Mouse (Mus musculus) gastrocnemius, adult 18-20 months (tissue): Measurements from ENCODE around the gene Celsr2. TPM values are rescaled to one million over a fixed set of nuclear protein-coding genes. Genes with fewer than 3 reads are reported as not detected.
A peak's percentile ranks its signal among the peaks of the same experiment; 100 is the strongest.

Experiments
- DNase-seq: peaks from one replicate; pipeline ENCODE4 v3.0.0; 2021; ENCODE audit warnings: low spot score
- total RNA-seq, 2 experiments: library from RNA; stranded (reverse); gene quantifications; 2 replicates each; pipeline ENCODE4 v1.2.3; 2021

Celsr2 gene
- total RNA-seq, 2 experiments from 2014 or later: 10.0 to 11.6 TPM

- DNase-seq: no peak
Observed at GRCm38 (mm10) chr3:108413634-108414360, 1.6 kb downstream of the Celsr2 start.

GRCm38 (mm10) chr3:108411754-108412121 is 3.6 kb downstream of the Celsr2 start:
- DNase-seq: no peak

GRCm38 (mm10) chr3:108411026-108411753 is 4.2 kb downstream of the Celsr2 start:
- DNase-seq: no peak

DNA sequence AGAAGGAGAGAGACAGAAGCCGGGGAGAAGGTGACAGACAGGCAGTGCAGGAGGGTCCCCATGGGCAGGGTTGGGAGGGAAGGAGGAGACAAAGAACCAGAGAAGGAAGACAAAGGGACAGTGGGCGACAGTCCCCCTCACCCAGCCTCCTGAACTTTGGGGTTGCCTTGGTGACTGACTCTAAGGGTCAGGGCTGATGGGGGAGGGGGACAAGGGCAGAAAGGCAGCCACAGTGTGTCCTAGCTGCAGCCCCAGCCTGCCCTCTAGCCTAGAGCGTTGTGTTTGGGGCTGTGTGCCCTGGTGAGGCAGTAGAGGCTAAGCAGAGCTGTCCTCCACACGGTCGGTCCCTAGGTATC is 5.0 kb downstream of the Celsr2 start:
- no peak for DNase-seq

DNA sequence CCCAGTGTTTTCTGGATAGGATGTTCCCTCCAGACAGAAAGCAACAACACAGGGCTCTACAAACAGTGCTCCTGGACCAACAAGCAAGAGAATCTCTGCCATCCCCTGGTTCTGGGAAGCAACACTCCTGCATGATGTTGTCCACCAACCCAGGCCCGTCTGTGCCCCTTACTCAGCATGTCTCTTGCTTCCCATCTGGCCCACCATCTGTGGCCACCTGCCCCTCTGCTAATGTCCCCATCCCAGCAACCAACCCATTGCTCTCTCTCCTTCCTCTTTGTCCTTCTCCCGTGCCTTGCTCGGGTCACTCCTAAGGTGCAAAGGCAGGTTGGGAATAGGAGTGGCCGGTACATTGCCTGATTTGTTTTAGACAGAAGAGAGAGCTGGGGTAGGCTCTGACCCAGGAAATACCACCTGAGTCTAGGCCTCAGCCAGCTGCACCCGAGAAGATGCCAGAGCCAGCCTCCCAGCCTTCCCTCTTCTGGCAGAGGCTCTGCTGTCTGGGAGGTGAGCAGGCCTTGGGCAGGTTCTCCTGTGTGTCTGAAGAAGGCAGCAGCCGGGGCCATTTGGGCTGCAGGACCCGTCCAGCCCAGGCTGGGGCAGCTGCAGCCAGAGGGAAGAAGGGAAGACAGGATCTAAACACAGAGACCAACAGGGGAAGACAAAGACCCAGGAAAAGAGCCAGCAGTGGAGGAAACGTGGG is 5.5 kb downstream of the Celsr2 start:
- no peak for DNase-seq

DNA sequence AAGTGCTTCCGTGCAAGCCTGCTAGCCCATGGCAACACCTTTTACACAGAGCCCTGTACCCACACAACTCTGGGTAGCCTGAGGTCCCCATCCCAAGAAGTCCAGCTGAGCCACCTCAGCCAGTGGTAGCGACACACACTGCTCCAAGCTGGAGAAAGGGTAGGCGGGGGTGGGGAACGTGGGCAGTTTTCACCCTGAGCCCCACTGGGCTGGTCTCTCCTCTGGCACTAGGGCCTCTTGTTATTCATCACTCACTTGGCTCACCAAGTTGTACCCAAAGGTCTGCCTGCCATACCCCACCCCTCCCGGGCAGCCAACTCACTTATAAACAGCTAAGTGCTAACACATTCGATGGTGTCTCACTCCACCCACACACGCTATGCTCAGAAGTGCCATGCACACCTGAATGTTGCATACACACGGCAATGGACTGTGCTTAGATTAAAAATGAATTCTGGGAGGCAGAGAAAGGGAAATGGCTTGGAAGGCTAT is 6.8 kb downstream of the Celsr2 start:
- no peak for DNase-seq

GRCm38 (mm10) chr3:108406306-108406885 is 9.0 kb downstream of the Celsr2 start:
- DNase-seq: no peak

DNA sequence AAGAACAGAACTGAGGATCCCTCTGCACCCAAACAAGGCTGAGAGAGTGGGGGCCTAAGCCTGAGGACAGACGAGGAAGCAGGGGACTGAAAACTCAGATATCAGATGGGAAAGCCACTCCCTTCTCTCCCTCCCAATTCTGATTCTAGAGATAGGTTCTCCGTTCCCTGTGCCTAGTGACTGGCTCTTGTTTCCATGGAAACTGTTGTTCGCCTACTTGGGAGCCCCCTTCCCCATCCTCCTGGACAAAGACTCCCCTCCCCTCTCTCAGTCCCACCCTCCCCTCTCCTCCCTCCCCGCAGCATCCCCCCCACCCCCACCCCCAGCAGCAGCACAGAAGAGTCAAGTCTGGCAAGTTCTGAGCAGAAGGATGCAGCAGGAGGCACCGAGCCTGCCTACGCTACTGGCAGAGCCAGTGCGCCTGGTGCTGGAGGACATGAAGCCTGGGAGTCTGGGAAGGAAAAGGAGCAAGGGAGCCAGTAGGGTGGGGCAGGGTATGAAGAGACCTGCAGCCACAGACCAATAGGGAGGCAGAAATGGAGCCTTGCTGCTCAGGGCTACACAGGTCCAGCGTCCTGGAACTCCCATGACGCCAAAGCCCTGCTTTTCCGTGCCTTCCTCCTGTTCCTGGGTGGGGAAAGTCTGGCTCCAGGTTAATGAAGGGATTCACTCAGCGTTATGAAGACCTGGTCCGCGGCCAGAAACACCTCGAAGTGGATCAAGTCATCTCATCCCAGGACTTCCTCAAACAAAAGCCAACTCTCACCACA is 9.6 kb downstream of the Celsr2 start:
- DNase-seq: no peak

GRCm38 (mm10) chr3:108402528-108402920 is 12.8 kb downstream of the Celsr2 start:
- no peak for DNase-seq

GRCm38 (mm10) chr3:108401692-108402527 is 13.4 kb downstream of the Celsr2 start:
- peak; percentile 90 for DNase-seq

GRCm38 (mm10) chr3:108400442-108400841 is 14.9 kb downstream of the Celsr2 start:
- no peak for DNase-seq

GRCm38 (mm10) chr3:108398281-108398680 is 17.1 kb downstream of the Celsr2 start:
- no peak for DNase-seq

DNA sequence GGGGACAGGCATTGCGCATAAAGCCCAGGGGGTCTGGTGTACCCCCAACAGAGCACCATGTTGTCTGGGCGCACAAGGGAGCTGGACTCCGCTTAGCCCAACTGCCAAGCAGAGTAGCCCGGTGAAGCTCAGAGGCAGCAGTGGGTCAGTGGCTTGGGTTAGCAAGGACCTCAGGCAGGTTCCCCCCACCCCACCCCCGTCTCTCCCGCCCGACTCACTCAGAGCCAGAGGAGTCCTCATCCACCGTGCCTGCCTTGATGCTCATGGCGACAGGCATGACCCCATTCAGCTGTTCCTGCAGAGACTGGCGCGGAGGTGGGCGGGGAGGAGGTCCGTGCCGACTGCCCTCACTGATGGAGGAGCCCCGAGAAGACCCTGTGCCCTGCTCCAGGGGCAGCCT is 22.6 kb downstream of the Celsr2 start:
- no peak for DNase-seq

DNA sequence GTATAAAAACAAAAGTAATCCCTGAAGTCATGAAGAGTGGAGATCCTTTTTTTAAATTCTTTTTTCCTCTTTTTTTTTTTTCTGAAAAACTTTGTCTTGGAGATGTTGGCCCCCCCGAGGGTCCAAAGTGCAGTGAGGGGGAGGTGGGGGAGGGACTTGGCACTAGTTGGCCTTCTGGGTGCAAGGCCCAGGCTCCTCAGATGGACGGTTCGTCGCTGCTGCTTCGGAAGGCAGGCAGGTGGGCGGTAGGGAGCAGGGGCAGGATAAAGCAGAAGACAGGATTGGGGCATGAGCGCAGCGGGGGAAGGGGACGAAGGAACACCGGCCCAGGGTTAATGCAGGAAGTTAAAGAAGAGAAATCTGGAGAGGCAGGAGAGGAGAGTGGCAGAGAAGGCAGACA is 23.1 kb downstream of the Celsr2 start:
- no peak for DNase-seq

- DNase-seq: peak; percentile 97
Observed at GRCm38 (mm10) chr3:108389111-108389545, 26.2 kb downstream of the Celsr2 start.

DNA sequence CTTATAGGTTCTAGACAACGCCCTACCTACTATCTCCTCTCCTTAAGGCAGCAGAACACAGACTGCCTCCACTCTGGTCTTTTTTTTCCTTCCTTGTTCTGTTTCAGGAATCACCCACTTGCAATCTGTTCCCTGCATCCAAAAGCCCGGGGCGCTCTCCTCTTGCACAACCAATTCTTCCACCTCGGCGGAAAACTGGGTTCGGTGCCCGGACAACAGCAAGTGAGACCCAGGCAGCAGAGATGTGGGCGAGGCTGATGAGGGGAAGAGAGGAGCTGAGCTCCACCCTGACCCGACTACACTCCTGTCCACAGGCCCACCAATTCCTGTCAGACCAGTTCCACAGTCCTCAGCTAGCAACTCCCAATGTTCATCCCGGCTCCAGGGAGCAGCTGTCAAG is 29.2 kb downstream of the Celsr2 start:
- DNase-seq: no peak

DNA sequence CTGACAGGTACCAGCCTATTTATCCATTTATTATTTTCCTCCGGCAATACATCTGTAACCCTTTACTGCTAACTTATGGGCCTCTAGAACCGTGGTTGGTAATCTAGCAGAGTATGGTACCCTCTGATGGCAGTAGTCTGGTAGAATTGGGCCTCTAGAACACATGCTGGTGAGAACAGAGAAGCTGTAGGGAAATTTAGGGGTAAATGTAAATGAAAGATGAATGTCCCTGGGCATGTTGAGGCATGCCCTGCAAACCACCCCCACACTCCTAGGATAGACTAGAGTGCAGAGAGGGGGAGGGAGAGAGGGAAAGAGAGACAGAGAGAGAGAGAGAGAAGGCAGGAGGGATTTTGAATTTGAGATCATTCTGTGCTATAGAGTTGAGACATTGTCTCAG is 30.9 kb downstream of the Celsr2 start:
- no peak for DNase-seq

DNA sequence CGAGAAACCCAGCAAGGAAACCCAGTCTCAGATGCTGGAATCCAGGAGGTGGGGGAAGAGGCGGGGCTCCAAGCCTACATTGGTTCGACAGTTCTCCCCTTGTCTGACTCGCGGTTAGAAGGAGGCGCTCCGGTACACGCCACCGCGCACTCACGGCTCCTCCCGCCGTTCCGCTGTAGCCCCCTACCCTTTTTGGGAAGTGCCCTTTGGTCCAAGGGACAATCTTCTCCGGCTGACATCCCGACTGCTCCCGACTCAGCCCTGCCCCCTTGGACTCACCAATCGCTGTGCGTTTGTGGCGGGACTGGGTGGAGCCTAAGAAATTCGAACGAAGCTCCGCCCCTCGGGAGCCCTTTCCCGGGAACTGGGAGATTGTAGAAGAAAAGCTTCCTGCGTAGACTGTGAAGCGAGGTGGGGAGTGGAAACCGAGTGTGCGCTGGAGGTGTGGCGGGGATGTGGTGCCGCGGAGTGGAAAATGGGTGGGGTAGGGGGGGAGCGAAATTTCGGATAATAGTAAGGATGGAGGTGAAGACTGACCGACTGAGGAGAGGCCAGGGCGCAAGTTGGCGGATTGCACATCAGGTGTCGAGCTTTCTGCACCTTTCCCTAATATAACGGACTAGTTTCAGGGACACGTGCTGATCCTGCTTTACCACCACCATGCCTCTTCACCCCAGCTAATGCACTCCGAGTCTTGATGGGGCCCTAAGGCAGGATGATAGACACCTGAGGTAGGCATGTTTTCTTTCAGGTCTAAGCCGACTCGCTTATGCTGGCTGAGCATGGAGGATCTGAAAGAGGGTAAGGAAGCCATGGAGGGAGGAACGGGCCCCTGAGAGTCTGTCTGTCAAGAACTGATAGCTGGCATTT is 31.6 kb downstream of the Celsr2 start, which contains the start of gene Psrc1:
Gene Psrc1 (plus strand): TSS at position 355 of the 870 bp plus-strand sequence.
- DNase-seq: peak; percentile 91
